Mouse (Mus musculus) erythroblast, embryonic 14.5 days (primary cell): ENCODE results near the gene Rabep2.

Experiments
- GATA1 ChIP-seq: IDR thresholded peaks from 2 replicates; pipeline ENCODE4 v1.6.1; 2012; ENCODE audit warnings: low read length, inconsistent platforms, mixed read lengths
- TAL1 ChIP-seq: IDR thresholded peaks from 3 replicates; pipeline ENCODE4 v1.6.1; 2012; ENCODE audit warnings: low read length, inconsistent platforms, mixed read lengths

DNA sequence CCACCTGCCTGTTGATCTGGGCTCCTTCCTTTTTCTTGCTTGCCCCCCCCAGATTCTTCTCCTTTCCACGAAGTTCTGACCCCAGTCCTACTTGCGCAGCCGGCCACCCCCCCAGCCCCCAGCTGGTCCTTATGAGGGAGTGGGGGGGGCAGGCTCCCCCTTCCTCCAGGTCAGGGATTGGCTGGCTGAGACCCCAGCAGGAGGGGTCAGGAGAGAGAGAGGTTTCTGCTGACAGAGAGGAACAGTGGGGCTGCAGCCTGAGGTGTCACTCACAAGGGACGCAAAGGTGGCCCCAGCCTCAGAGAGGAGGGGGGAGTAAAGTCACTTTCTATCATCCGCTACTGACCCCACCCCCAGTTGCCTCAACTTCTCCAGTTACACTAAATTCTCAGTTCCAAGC lies 34.4 kb downstream of the Rabep2 start, which contains the start of gene Atp2a1:
- no peak for TF ChIP-seq TAL1
- TF ChIP-seq GATA1: no peak
